8 mouse cellular contexts compared by ENCODE assay signal in genomic region chr8:122282035-122282358, GRCm38 (mm10). TPM values are rescaled to one million over a fixed set of nuclear protein-coding genes. Genes with fewer than 3 reads are reported as not detected.
DNase-seq lines count a peak whose midpoint lies in the region; ATAC-seq and TF ChIP-seq lines count a peak whose summit lies in the region.

Gene Zfpm1, plus strand, starts transcription at chr8:122282141.

- WGBS in heart, embryonic 14.5 days: 0% methylated on average over 30 of the region's 60 CpGs
- WGBS in limb, embryonic 10.5 days: 8% methylated on average over 60 of the region's 60 CpGs
- WGBS in stomach, embryonic 14.5 days: 1% methylated on average over 26 of the region's 60 CpGs

- peaks cover 34 to 45% of the 10 kb centered on the region in 2 experiments for H3K4me1 ChIP-seq in heart, embryonic 14.5 days (ENCODE audit: control insufficient read depth in 2 of 2, insufficient read depth in 2 of 2, low read length in 2 of 2)
- H3K4me1 ChIP-seq in limb, embryonic 10.5 days: peaks cover 69% of the 10 kb centered on the region
- H3K4me1 ChIP-seq in stomach, embryonic 14.5 days (ENCODE audit: control insufficient read depth, insufficient read depth, low read length): peaks cover 35% of the 10 kb centered on the region

- peak within 1 kb of the TSS; percentile 76 for H3K27ac ChIP-seq in layer of hippocampus, adult 2 months
- H3K27ac ChIP-seq in heart, embryonic 14.5 days (replicated peaks in 1 of 2; ENCODE audit: control insufficient read depth in 1 of 2, insufficient read depth in 1 of 2, low read depth in 2 of 2, low read length in 2 of 2): peak within 1 kb of the TSS; percentile 76 to 88
- H3K27ac ChIP-seq in limb, embryonic 10.5 days: peak within 1 kb of the TSS; percentile 90
- peak within 1 kb of the TSS; percentile 76 for H3K27ac ChIP-seq in stomach, embryonic 14.5 days (ENCODE audit: low read length)

- peak; percentile 39 for TF ChIP-seq CTCF in layer of hippocampus, adult 2 months (conservative IDR thresholded peaks at IDR 0.05)

- peak within 1 kb of the TSS; percentile 94 for H3K9ac ChIP-seq in heart, embryonic 14.5 days (ENCODE audit: low read length)
- peak within 1 kb of the TSS; percentile 77 for H3K9ac ChIP-seq in stomach, embryonic 14.5 days (replicated peaks; ENCODE audit: low read depth, low read length)

- DNase-seq in layer of hippocampus, adult 2 months (ENCODE audit: low spot score in 2 of 2): no peak
- DNase-seq in layer of hippocampus, adult 11-12 months (ENCODE audit: low spot score): no peak
- DNase-seq in adrenal gland, postnatal 4 days (ENCODE audit: low spot score in 2 of 2): no peak
- DNase-seq in limb, embryonic 10.5 days (ENCODE audit: low spot score): no peak
- no peak for DNase-seq in cerebellum, postnatal 36 days
- no peak for DNase-seq in thymus, postnatal 36 days

- H3K4me3 ChIP-seq in layer of hippocampus, adult 2 months: peak within 1 kb of the TSS; percentile 71
- peak within 1 kb of the TSS; percentile 75 to 87 for H3K4me3 ChIP-seq in heart, embryonic 14.5 days (ENCODE audit: control insufficient read depth in 1 of 2, insufficient read depth in 1 of 2, low read depth in 1 of 2, low read length in 2 of 2)
- peak within 1 kb of the TSS; percentile 70 for H3K4me3 ChIP-seq in limb, embryonic 10.5 days
- H3K4me3 ChIP-seq in stomach, embryonic 14.5 days (ENCODE audit: low read depth, low read length): peak within 1 kb of the TSS; percentile 61

- peak within 1 kb of the TSS; percentile 90 for H3K4me2 ChIP-seq in heart, embryonic 14.5 days (ENCODE audit: low read length)
- H3K4me2 ChIP-seq in stomach, embryonic 14.5 days (replicated peaks; ENCODE audit: low read depth, low read length): peak within 1 kb of the TSS; percentile 96

- no peaks in the 10 kb centered on the region for H3K27me3 ChIP-seq in heart, embryonic 14.5 days (ENCODE audit: control insufficient read depth, insufficient read depth, low read length)
- peaks cover 50% of the 10 kb centered on the region for H3K27me3 ChIP-seq in limb, embryonic 10.5 days (ENCODE audit: low read depth, poor library complexity, severe bottlenecking)
- H3K27me3 ChIP-seq in stomach, embryonic 14.5 days (ENCODE audit: control insufficient read depth, insufficient read depth, low read length): no peaks in the 10 kb centered on the region

- ATAC-seq in heart, embryonic 14.5 days (ENCODE audit: insufficient number of reproducible peaks, insufficient read depth, low FRiP score, low read depth): no peak
- ATAC-seq in stomach, embryonic 14.5 days (ENCODE audit: insufficient number of reproducible peaks, insufficient read depth, low FRiP score, low read depth): no peak

- no peaks in the 10 kb centered on the region; the same call in 1 of the 2 replicates for H3K36me3 ChIP-seq in heart, embryonic 14.5 days (ENCODE audit: control insufficient read depth, insufficient read depth, low read length)
- H3K36me3 ChIP-seq in limb, embryonic 10.5 days: no peaks in the 10 kb centered on the region
- H3K36me3 ChIP-seq in stomach, embryonic 14.5 days (ENCODE audit: control insufficient read depth, insufficient read depth, low read length): no peaks in the 10 kb centered on the region

- no peaks in the 10 kb centered on the region for H3K9me3 ChIP-seq in heart, embryonic 14.5 days (ENCODE audit: control insufficient read depth, low read length)
- H3K9me3 ChIP-seq in limb, embryonic 10.5 days (replicated peaks): no peaks in the 10 kb centered on the region
- no peaks in the 10 kb centered on the region for H3K9me3 ChIP-seq in stomach, embryonic 14.5 days (ENCODE audit: control insufficient read depth, low read depth, low read length)

RNA-seq across cellular contexts. Expression of gene Zfpm1, which starts in this region (rescaled TPM):
- 10 to 100 TPM; 45.1 to 45.6 TPM for total RNA-seq in layer of hippocampus, adult 2 months (2021)
- 10 to 100 TPM; 32.9 to 42.5 TPM for total RNA-seq in adrenal gland, postnatal 4 days (2021)
- 4.4 and 6.1 TPM in 2 replicates for polyA plus RNA-seq in heart, embryonic 14.5 days (2014; fragmentation: Nextera tagmentation; extraction: Ambion mirVana)
- polyA plus RNA-seq in limb, embryonic 10.5 days (2016; fragmentation: Nextera tagmentation; extraction: Ambion mirVana): 1.3 and 1.5 TPM in 2 replicates
- polyA plus RNA-seq in stomach, embryonic 14.5 days (2014; fragmentation: Nextera tagmentation; extraction: Ambion mirVana): 3.1 TPM in 2 replicates
